Mouse (Mus musculus): ENCODE measurements around the gene Timm50.
A peak's percentile ranks its signal among the peaks of the same experiment; 100 is the strongest.

Gene Timm50

GRCm38 (mm10) chr7:28311926-28312543 is at the start of gene Timm50:
Timm50 (minus strand) TSS chr7:28312072.
- DNase-seq (ENCODE audit: low read depth, low spot score): peak; percentile 95

GRCm38 (mm10) chr7:28360291-28360690 is 48.4 kb upstream of the Timm50 start:
- no peak for DNase-seq (ENCODE audit: low read depth, low spot score)

GRCm38 (mm10) chr7:28359854-28360253 is 48.0 kb upstream of the Timm50 start:
- DNase-seq (ENCODE audit: low read depth, low spot score): no peak

- no peak for DNase-seq (ENCODE audit: low read depth, low spot score)
Observed at GRCm38 (mm10) chr7:28358431-28358830, 46.6 kb upstream of the Timm50 start.

GRCm38 (mm10) chr7:28357984-28358383 is 46.1 kb upstream of the Timm50 start:
- DNase-seq (ENCODE audit: low read depth, low spot score): no peak

- DNase-seq (ENCODE audit: low read depth, low spot score): no peak
Observed at GRCm38 (mm10) chr7:28356981-28357380, 45.1 kb upstream of the Timm50 start.

- no peak for DNase-seq (ENCODE audit: low read depth, low spot score)
Observed at GRCm38 (mm10) chr7:28355221-28355620, 43.3 kb upstream of the Timm50 start.

GRCm38 (mm10) chr7:28354596-28354995 is 42.7 kb upstream of the Timm50 start:
- DNase-seq (ENCODE audit: low read depth, low spot score): no peak

- DNase-seq (ENCODE audit: low read depth, low spot score): no peak
Observed at GRCm38 (mm10) chr7:28354113-28354581, 42.3 kb upstream of the Timm50 start.

GRCm38 (mm10) chr7:28353267-28353666 is 41.4 kb upstream of the Timm50 start:
- DNase-seq (ENCODE audit: low read depth, low spot score): no peak

- no peak for DNase-seq (ENCODE audit: low read depth, low spot score)
Observed at GRCm38 (mm10) chr7:28351676-28352191, 39.9 kb upstream of the Timm50 start.

- DNase-seq (ENCODE audit: low read depth, low spot score): peak; percentile 97
Observed at GRCm38 (mm10) chr7:28350155-28350883, 38.4 kb upstream of the Timm50 start, which contains the start of gene Rps16. Rps16 (plus strand) TSS chr7:28350652.

- no peak for DNase-seq (ENCODE audit: low read depth, low spot score)
Observed at GRCm38 (mm10) chr7:28348601-28349000, 36.7 kb upstream of the Timm50 start.

- DNase-seq (ENCODE audit: low read depth, low spot score): no peak
Observed at GRCm38 (mm10) chr7:28347746-28348145, 35.9 kb upstream of the Timm50 start.

GRCm38 (mm10) chr7:28344637-28345036 is 32.8 kb upstream of the Timm50 start:
- peak; percentile 65 for DNase-seq (ENCODE audit: low read depth, low spot score)

- DNase-seq (ENCODE audit: low read depth, low spot score): no peak
Observed at GRCm38 (mm10) chr7:28341381-28341780, 29.5 kb upstream of the Timm50 start.

GRCm38 (mm10) chr7:28339213-28339917 is 27.5 kb upstream of the Timm50 start:
- DNase-seq (ENCODE audit: low read depth, low spot score): no peak

- peak; percentile 97 for DNase-seq (ENCODE audit: low read depth, low spot score)
Observed at GRCm38 (mm10) chr7:28338108-28338998, 26.5 kb upstream of the Timm50 start, which contains the start of gene Supt5. Supt5 (minus strand) TSS chr7:28338746.

GRCm38 (mm10) chr7:28335471-28335870 is 23.6 kb upstream of the Timm50 start:
- DNase-seq (ENCODE audit: low read depth, low spot score): no peak

GRCm38 (mm10) chr7:28334534-28334933 is 22.7 kb upstream of the Timm50 start:
- DNase-seq (ENCODE audit: low read depth, low spot score): no peak

GRCm38 (mm10) chr7:28328260-28328659 is 16.4 kb upstream of the Timm50 start:
- DNase-seq (ENCODE audit: low read depth, low spot score): no peak
